Mouse (Mus musculus) kidney, adult 2 months (tissue): ENCODE data around the gene Kcnip2.

Source experiments
- CTCF ChIP-seq: fragments of 200-500 bp; conservative IDR thresholded peaks from 2 replicates; pipeline ENCODE4 v1.5.1; 2011; ENCODE audit warnings: low read depth, mild to moderate bottlenecking, control low read depth, low read length, moderate library complexity, mixed read lengths; ENCODE audit not compliant: insufficient read depth, insufficient read length
- POLR2A ChIP-seq: fragments of 200-500 bp; IDR thresholded peaks from one replicate; pipeline ENCODE4 v1.6.1; 2011; ENCODE audit warnings: low read depth, low read length, control low read depth

- TF ChIP-seq CTCF: no peak
- TF ChIP-seq POLR2A: no peak
Measured at GRCm38 (mm10) chr19:45833665-45834064, 17.8 kb upstream of the Kcnip2 start.
